Mouse (Mus musculus) macrophage (primary cell): ENCODE data around the gene Tes3-ps. TPM values are rescaled to one million over a fixed set of nuclear protein-coding genes. Genes with fewer than 3 reads are reported as not detected.

Experiments
- H3K27ac ChIP-seq: fragments of 350-480 bp; formaldehyde crosslinking; 2 replicates; pipeline ENCODE4 v1.9.0; 2021
- H3K36me3 ChIP-seq: fragments of 350-480 bp; formaldehyde crosslinking; 2 replicates; pipeline ENCODE4 v1.9.0; 2021; ENCODE audit errors: inconsistent target
- H3K4me3 ChIP-seq: fragments of 350-480 bp; formaldehyde crosslinking; 2 replicates; pipeline ENCODE4 v1.9.0; 2021; ENCODE audit errors: inconsistent target
- H3K79me2 ChIP-seq: fragments of 350-480 bp; formaldehyde crosslinking; 2 replicates; pipeline ENCODE4 v1.9.0; 2021; ENCODE audit errors: inconsistent target
- WGBS: methylation state at CpG from one replicate; pipeline ENCODE4 v1.1.7; 2026; ENCODE audit warnings: inconsistent platforms; ENCODE audit not compliant: missing documents; 5-methylcytosine and 5-hydroxymethylcytosine counted together
- polyA plus RNA-seq: library from polyadenylated mRNA; stranded (reverse); fragments of 250-400 nt; gene quantifications from 3 replicates; pipeline ENCODE4 v1.2.4, GENCODE M21; 2018; ENCODE audit warnings: inconsistent platforms
- total RNA-seq, 78 experiments: library from RNA; depleted of rRNA; stranded (reverse); fragments of 250-400 nt; gene quantifications; 1 replicate in 9 of 78; 2 replicates in 24 of 78; 3 replicates in 43 of 78; 4 replicates in 2 of 78; pipeline ENCODE4 v1.2.4; 2018; ENCODE audit warnings: inconsistent platforms in 56 of 78

Tes3-ps gene
- 1 to 10 TPM in 1 of 26 experiments, under 1 TPM in 18, not detected in 7; 0.16 to 1.0 (median 0.72) TPM for total RNA-seq (2018; cell fraction: chromatin; rRNA removed)
- under 1 TPM in 25 of 26 experiments, not detected in 1; 0.13 to 0.42 (median 0.24) TPM for total RNA-seq (2018; cell fraction: cytosol; rRNA removed)
- 1 to 10 TPM in 2 of 26 experiments, under 1 TPM in 12, not detected in 12; 0.22 to 1.2 (median 0.39) TPM for total RNA-seq (2018; cell fraction: nucleus; rRNA removed)
- polyA plus RNA-seq, result 0.27 to 0.37 TPM (median 0.32 TPM) in 3 replicates

GRCm38 (mm10) chr13:49492376-49493368 is at the start of gene Tes3-ps:
TSS of gene Tes3-ps (plus strand) at chr13:49493318.
- Histone ChIP-seq H3K4me3 (no peak within 1 kb of the TSS), H3K27ac (no peak within 1 kb of the TSS), H3K79me2 (no peaks in the 10 kb centered on the region), H3K36me3 (no peaks in the 10 kb centered on the region)
- WGBS, result 93% methylated on average over 6 of the region's 6 CpGs

DNA sequence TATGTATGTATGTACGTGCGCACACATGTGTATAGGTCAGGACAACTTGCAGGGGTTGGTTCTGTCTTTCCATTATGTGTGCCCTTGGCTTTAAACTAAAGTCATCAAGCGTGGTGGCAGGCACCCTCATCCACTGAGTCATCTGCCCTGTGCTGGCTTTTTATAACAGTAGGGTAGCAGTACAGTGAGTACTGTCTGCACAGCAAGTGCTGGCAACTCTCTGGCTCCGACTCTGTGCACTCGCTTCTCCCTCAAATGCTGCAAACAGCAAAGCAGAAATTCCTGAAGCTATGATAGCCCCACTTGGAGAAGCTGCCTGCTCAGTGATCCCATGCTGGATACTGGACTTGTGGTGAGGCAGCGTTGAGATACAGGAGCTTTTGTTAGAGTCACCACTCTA is 48.7 kb upstream of the Tes3-ps start:
- H3K27ac ChIP-seq, result no peak overlapping the region
- H3K36me3 ChIP-seq, result peaks cover 27% of the 10 kb centered on the region
- WGBS, result 97% methylated on average over 6 of the region's 6 CpGs
- no peaks in the 10 kb centered on the region for H3K79me2 ChIP-seq
- no peak overlapping the region for H3K4me3 ChIP-seq

DNA sequence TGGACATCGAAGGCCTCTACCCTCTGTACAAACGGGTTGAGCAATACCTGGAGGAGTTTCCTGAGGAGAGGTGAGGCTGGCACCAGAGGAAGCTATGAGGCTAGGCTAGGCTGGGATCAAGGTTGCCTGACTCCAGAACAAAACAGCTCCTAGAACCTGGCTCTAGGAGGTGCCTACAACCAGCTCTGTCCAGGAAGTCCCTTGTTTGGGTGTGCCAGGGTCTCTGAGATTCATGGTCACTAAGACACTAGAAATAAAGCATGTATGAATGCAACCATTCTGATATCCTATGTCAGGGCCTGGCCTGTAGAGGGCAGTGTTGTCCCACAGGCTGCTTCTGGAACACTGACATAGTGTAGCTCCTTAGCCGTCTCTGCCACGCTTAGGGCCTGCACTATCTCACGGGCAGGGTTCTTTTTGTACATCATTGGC is 43.8 kb upstream of the Tes3-ps start:
- no peaks in the 10 kb centered on the region for H3K79me2 ChIP-seq
- WGBS, result 39% methylated on average over 5 of the region's 5 CpGs
- no peak overlapping the region for H3K27ac ChIP-seq
- H3K4me3 ChIP-seq, result no peak overlapping the region
- 0 out of 2 replicates have a peak, but pooled peaks cover 8% of the 10 kb centered on the region for H3K36me3 ChIP-seq

DNA sequence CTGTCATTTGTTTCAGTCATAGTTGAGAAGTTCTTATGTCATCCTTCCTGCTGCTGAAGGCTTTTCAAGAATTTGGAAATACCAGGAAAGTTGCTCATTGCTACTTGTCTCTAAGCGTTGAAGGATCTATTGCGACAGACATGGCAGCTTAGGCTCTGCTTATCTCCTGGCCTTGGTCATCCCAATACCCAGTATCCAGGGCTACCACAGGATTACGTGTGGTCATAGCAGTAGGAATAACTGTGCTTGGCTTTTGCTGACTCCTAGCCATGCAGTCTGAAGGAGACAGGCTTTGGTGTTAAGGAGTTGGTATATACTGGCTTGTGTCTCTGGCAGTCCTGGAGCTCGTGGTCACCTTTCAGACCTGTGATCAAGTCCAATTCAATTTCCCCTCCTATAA is 32.8 kb upstream of the Tes3-ps start:
- 0 out of 2 replicates have a peak, but pooled peaks cover 5% of the 10 kb centered on the region for H3K36me3 ChIP-seq
- no peaks in the 10 kb centered on the region for H3K79me2 ChIP-seq
- 77% methylated on average over 4 of the region's 4 CpGs for WGBS
- no peak overlapping the region for H3K4me3 ChIP-seq
- no peak overlapping the region for H3K27ac ChIP-seq

DNA sequence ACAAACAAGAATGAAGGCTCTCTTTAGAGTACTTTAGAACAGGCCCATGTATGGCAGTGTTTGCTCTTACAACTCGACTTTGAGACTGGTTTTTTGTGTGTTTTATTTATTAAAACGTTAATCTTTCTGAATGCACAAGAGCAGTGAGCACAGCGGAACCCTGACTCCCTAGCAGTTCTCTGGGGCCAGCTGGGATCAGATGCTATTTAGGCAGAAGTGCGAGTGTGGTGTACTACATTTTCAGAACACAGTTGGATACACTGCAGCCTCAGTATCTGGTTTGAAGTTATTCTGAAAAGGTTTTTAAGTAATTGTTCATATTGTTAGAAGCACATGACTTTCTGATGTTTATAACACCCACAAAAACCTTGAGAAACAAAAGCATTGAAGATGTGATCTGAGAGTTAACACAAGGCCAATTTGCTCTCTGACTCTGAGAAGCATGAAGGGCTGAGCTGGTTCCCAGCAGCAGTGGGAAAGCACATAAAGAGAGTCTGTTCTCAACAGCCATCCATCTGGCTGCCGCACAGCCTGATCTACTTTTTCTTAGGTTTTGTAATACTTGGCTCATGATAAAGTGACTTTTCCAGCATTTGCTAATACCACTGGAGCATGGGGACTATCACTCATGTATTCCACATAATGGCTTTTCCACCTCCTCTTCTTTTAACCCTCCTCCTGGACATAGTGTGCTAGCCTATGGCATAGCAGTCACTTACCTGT is 32.3 kb upstream of the Tes3-ps start:
- Histone ChIP-seq H3K79me2 (no peaks in the 10 kb centered on the region), H3K36me3 (0 out of 2 replicates have a peak, but pooled peaks cover 5% of the 10 kb centered on the region), H3K4me3 (no peak overlapping the region), H3K27ac (no peak overlapping the region)
- WGBS, result 95% methylated on average over 5 of the region's 5 CpGs

GRCm38 (mm10) chr13:49461458-49462132 is 31.5 kb upstream of the Tes3-ps start:
- H3K36me3 ChIP-seq, result 0 out of 2 replicates have a peak, but pooled peaks cover 5% of the 10 kb centered on the region
- H3K27ac ChIP-seq, result no peak overlapping the region
- WGBS, result 88% methylated on average over 14 of the region's 15 CpGs
- H3K4me3 ChIP-seq, result no peak overlapping the region
- no peaks in the 10 kb centered on the region for H3K79me2 ChIP-seq

- 0 out of 2 replicates have a peak, but pooled peaks cover 5% of the 10 kb centered on the region for H3K36me3 ChIP-seq
- WGBS, result 92% methylated on average over 2 of the region's 2 CpGs
- no peaks in the 10 kb centered on the region for H3K79me2 ChIP-seq
- no peak overlapping the region for H3K4me3 ChIP-seq
- no peak overlapping the region for H3K27ac ChIP-seq
Observed at GRCm38 (mm10) chr13:49462921-49463320, 30.2 kb upstream of the Tes3-ps start.

- Histone ChIP-seq H3K27ac (no peak overlapping the region), H3K79me2 (no peaks in the 10 kb centered on the region), H3K4me3 (no peak overlapping the region), H3K36me3 (no peaks in the 10 kb centered on the region)
- WGBS, result 96% methylated on average over 4 of the region's 4 CpGs
Observed at GRCm38 (mm10) chr13:49465875-49466274, 27.2 kb upstream of the Tes3-ps start.

GRCm38 (mm10) chr13:49466393-49467075 is 26.6 kb upstream of the Tes3-ps start:
- 94% methylated on average over 9 of the region's 11 CpGs for WGBS
- no peak overlapping the region for H3K27ac ChIP-seq
- H3K79me2 ChIP-seq, result no peaks in the 10 kb centered on the region
- H3K4me3 ChIP-seq, result no peak overlapping the region
- H3K36me3 ChIP-seq, result no peaks in the 10 kb centered on the region

- 93% methylated on average over 2 of the region's 2 CpGs for WGBS
- Histone ChIP-seq H3K79me2 (no peaks in the 10 kb centered on the region), H3K27ac (no peak overlapping the region), H3K36me3 (no peaks in the 10 kb centered on the region), H3K4me3 (no peak overlapping the region)
Observed at GRCm38 (mm10) chr13:49467585-49467984, 25.5 kb upstream of the Tes3-ps start.

GRCm38 (mm10) chr13:49469002-49469401 is 24.1 kb upstream of the Tes3-ps start:
- 85% methylated on average over 5 of the region's 5 CpGs for WGBS
- Histone ChIP-seq H3K79me2 (no peaks in the 10 kb centered on the region), H3K36me3 (no peaks in the 10 kb centered on the region)

GRCm38 (mm10) chr13:49470319-49470718 is 22.8 kb upstream of the Tes3-ps start:
- Histone ChIP-seq H3K27ac (no peak overlapping the region), H3K36me3 (no peaks in the 10 kb centered on the region), H3K4me3 (no peak overlapping the region), H3K79me2 (no peaks in the 10 kb centered on the region)
- 82% methylated on average over 4 of the region's 4 CpGs for WGBS

More at GRCm38 (mm10) chr13:49469002-49469401, 24.1 kb upstream of the Tes3-ps start:
- Histone ChIP-seq H3K4me3 (no peak overlapping the region), H3K27ac (no peak overlapping the region)

DNA sequence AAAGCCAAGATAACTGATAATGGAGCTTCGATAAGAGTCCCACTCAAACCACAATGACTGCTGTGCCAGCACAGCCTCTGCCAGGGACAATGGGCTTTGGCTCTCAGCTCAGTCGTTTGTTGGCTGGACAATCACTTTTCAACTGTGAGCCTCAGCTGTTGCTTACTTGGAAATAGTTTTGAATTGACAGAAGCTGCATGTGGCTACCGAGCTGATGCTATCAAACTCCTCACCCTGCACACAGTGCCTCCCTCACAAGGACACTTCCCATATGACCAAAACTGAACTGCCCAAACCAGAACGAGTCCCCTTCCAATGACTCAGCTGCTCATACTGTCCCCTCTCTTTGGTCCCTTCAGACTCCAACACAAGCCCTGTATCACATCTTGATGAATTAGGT is 22.3 kb upstream of the Tes3-ps start:
- H3K36me3 ChIP-seq, result no peaks in the 10 kb centered on the region
- WGBS, result 78% methylated on average over 4 of the region's 4 CpGs
- H3K79me2 ChIP-seq, result no peaks in the 10 kb centered on the region
- H3K4me3 ChIP-seq, result no peak overlapping the region
- H3K27ac ChIP-seq, result no peak overlapping the region
